Mouse (Mus musculus): ENCODE measurements around the gene Clca4a.
"Not testable (repeated sequence)": the region's sequence is repeated elsewhere in the genome, so short reads cannot be mapped to it uniquely, and the experiment has no call there.

The Clca4a gene

DNA sequence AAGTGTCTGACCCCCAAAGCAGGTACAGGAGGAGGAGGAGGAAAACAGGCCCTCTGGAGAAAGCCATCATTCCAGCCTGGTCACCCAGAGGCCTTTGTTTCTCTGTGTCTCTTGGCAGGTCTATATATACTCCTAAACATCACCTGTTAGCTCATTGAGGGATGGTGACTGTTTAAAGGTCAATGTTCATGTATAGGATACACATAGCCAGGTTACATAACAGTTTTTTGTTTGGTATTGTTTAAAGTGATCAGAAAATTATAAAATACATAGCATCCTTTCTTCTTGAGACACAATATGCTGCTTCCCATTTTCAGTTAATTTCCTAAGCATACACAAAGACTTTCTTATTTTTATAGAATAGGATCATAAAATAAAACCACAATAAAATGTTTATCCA, at the start of gene Clca4a:
TSS of gene Clca4a (minus strand) at position 101 of the 400 bp plus-strand sequence.
- DNase-seq = no peak

DNA sequence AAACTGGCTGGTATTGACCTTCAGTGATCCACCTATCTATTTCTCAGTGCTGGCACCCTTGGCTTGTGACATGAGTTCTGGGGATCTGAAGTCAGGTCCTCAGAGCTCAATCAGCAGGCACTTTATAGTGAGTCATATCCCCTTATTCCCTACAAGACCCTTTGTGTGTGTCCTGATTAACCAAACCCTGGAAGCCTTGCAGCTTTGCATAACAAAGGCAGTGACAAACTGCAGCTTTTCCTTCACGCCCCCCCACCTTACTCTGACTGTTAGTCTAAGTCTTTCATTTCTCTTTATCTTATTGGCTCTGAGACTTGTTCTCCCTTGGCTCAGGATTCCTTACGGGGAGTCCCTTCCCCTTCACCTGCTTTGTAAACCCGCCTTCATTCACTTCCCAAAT, 43.0 kb upstream of the Clca4a start:
- no peak for DNase-seq

DNA sequence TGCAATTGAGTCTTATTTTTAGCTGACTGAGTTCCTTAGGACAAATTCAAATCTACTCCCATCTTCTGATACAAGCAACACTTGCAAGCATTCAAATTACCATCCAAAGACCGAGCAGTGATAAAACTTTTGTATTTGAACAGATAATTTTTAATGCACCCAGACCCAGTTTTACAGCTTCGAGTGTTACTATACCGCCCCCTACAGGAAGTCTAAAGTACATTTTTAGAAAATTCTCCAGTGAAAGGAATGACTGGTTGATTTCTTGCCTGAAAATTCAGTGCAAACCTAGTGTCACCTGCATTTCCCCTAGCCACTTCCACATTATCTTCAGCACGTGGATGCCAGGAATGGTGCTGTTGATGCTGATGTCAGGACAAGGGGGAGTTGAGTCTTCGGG, 29.6 kb upstream of the Clca4a start:
- DNase-seq = no peak

DNA sequence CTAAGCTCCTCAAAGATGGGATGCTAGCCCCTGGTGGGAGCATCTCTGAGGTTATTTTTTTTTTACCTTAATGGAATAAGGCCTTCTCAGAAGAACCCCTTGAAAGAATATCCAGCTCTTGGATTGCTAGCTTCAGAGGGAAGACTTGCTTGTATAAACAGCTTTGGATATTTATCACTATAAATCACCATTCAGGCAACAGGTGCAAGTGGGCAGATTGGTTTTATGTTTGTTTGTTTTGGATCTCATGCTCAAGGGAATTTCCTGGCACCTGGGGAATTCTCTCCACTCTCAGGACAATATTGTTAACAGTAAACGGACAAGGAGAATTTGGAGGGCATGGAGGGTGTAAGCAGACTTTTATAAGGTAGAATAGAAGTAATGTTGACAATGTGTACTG, 26.1 kb upstream of the Clca4a start:
- DNase-seq = no peak

DNA sequence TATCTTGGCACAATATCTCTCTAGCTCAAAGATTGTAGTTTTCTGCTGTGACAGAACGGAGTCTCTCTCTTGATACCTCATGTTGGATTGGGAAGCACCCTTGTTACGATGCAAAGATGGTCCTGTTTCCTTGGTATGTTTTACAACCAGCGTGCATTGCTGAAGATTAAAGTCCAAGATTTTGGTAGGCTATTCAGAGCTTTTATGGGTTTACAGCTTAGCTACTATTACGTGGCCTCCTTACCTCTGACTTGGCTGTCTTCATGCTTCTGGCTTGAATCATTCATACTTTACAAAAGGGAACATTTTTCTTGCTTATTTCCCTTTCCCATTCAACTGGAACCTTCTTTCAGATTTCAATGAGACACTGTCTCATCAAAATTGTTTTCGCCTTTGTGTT, 18.2 kb upstream of the Clca4a start:
- no peak for DNase-seq

DNA sequence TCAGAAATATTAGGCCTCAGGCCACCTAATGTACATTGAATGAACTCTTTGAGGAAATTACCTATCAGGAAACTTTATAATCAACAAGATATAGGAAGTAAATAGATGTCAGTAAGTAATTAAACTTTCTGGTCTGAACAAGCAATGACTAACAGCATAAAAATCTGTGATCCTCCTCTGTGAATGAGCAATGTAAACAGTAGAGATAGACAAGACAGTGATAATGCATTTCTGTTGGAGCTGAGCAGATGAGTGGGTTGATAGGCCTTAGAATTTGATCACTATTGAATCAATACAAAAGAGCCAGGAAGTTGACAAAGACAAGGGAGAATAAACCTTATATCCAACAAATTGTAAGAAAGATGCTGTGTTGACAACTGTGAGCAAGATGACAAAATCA, 17.8 kb upstream of the Clca4a start:
- no peak for DNase-seq

DNA sequence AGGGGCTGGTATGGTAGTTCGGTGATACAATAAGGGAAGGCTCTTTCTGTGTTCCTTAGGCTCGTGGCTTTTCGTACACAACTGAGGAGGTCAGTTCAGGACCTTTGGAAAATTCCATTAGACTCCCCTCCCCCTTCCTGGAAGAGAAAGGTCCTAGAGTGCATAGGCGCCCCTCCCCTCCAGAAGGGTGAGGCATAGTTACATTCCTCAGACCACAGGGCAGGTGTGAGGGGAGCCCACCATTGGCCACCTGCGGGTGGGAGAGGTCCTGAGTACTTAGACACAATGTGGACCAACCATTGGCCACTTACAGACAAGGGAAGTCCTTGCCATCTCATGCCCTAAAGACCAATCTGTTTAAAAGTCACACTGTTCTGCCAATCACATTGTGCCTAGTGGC, 11.0 kb upstream of the Clca4a start:
- DNase-seq = no peak

DNA sequence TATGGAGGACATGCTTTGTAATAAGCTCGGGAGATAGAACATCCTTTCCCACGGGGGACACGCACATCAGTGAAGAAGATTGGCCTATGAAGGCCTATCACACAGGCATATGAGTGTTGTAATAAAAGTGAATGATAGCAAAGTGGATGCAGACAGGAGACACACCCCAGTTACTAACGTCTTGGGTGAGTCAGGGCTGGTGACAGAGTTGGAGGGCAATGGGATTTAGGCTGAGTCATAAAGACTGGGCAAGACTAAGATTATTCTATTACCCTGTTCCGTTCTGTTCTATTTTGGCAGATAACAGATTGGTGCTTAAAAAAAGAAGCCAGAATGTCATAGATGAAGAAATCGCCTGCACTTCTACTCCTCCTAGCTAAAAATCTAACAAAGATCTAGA, 5.7 kb upstream of the Clca4a start:
- no peak for DNase-seq

DNA sequence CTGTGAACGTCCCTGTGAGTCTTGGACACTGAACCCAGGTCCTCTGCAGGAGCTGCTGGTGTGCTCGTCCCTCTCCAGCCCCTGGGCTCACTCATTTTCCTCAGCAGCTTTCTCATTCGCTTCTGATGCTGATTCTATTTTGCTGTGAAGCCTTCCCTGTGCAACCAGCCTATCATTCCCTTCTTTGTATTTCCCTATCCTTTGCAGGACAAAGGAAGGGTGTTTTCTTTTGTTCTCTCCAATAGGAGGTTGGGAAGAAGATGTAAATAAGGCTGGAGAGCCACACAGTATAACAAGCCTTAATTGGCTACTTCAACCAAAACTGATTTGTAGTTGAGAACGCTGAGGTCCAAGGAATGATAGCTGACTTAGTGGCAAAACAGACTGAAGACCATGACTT, 2.8 kb upstream of the Clca4a start:
- DNase-seq = no peak

DNA sequence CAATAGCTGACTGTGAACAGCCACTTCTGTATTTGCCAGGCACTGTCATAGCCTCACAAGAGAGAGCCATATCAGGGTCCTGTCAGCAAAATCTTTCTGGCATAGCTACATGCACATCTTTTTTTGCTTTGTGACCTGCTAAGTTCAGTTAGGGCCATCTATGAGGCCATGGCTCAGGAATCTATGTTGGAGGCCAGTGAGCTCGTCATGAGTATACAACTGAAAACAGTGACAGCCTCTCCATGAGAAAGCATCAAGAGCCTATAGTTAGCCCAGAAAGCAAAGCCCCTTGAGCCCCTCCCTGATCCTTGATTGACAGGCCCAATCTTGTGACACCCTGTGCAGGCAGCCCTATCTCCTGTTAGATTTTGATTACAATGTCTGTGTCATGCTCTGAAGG, 1.2 kb upstream of the Clca4a start:
- DNase-seq = no peak

DNA sequence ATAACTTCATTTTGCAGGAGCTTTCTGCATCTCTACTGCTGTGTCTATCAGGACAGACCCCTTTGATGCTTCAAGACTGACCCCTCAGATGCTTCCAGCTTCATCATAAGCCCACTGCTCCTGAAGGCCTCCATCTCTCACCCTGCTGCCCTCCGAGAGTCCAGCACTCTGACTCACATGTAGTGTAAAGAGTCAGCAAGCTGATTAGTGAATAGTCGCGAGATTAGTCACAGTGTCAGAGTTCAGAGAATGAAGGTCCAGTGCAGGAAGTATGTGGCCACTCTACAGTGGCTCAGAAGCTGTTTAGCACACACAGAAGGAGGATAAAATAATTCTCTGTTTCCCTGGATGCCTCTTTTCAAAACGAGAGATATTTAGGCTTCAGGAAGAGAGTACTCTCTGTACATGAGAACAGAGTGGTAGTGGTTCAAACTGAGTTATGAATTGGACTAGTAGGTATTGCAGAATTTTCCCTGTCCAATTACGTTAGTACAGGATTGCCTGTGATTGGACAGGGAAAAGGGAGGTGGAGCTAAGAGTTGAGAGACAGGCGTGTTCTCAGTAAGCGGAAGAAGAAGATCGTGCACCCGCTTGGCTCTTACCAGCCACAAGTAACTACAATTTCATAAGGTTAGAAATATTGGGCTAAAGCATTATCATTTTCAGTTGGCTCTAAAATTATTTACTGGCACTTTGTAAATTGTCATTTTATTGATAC, 3.1 kb downstream of the Clca4a start:
- DNase-seq = no peak

DNA sequence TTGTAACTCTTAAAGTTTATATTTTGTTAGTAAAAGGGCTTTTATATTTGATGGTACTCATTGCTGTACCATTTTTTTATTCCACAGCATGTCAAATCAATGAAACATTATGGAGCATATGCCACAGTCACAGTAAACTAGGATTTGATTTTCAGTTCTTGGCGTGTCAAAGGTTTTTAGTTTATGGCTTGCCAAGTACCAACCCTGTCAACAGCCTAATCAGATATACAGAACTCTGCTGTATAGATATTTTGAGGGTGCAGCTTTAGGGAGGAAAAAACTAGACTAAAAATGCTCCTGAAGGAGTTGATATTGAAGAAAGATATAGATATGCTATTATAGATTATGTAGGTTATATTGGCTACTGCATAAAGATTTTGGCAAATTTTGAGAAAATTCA, 5.1 kb downstream of the Clca4a start:
- DNase-seq = no peak

DNA sequence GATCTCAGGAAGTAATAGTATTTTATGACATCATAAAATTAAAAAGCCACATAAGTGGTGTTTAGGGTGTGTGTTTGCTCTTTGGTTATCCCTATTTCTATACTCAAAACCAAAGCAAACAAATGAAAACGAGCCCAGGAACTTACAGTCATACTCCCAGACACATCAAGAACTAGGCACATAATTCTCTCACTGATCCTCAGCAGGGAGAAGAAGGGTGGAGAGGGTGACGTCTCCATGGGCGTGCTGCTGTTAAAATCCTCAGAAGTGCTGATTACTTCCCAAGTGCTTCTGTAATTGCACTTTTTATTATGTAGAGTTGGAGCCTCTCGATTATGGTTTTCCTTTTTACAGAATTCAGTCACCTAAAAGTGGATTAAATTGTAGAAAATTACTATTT, 8.8 kb downstream of the Clca4a start:
- no peak for DNase-seq

DNA sequence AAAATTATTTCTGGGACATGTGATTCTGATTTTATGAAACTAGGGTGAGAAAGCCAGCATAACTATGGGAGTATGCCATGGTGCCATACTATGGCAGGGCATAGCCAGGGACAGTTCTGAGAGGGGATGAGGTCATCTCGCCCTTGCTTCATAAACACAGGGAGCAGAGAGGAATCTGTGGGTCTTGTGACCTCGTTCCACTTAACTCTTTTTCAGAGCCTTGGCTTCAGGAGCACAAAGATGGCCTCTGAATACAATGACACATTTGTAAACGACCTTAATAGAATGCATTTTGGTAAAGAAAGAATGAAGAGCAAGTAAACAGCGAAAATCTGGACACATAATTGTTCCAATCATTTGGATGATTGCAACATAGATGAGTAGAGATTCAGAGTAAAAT, 24.0 kb downstream of the Clca4a start:
- DNase-seq = no peak

DNA sequence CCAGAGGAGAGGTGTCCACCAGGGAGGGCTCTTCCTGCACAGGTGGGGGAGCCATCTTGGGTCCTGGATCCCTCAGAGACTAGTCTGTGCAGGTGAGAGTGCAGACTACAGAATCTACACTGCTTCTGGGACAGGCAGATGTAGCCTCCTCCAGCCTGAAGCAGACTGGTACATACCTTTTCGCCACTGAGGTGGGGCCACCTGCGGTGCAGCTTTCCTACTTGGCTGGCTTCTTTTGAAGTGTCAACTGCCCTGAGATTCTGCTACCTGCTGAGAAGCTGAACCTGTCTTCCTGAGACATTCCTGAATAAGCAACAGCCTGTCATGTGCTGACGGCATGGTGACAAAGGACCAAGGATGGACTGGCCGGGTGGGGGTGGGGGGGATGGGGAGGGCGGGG, 27.5 kb downstream of the Clca4a start:
- not testable (repeated sequence) for DNase-seq

DNA sequence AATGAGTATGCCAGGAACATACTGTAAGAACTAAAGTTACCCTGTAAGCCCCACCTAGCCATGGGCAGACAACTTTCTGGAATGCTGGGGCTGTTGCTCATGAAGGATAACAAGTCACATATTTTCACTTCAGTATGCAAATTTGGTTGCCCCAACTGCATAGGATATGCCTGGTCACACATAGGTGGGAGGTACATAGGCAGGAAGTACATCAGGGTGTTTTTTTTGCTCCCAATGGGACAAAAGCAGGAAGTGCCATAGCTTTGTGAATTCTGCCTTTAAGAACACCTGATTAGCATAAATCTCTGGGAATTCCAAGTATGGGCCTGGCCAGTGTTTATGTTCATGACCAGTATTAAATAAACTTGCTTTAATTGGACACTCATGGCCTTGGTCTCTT, 41.2 kb downstream of the Clca4a start:
- DNase-seq = not testable (repeated sequence)

DNA sequence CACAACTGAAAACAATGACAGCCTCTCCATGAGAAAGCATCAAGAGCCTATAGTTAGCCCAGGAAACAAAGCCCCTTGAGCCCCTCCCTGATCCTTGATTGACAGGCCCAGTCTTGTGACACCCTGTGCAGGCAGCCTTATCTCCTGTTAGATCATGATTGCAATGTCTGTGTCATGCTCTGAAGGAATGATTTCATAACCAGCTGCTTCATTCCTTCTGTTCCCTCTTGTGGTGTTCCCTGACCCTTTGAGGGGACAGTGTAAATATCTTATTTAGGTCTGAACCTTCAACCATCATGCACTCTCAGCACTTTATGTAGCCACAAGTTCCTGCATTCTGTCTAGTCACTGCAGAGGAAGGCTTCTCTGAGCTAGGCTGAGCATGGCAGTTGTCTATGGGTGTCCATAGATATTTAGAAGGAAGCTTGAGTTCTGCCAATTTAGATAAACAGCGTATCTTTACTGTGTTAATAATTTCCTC, 41.8 kb downstream of the Clca4a start:
- DNase-seq = no peak

DNA sequence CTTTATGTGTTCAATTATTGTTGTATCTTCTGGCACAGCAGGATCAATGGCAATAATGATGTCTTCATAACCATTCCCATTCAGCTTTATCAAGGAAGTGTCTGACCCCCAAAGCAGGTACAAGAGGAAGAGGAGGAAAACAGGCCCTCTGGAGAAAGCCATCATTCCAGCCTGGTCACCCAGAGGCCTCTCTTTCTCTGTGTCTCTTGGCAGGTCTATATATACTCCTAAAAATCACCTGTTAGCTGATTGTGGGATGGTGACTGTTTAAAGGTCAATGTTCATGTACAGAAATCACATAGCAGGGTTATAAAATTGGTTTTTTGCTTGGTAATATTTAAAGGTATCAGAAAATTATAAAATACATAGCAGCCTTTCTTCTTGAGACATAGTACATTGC, 42.5 kb downstream of the Clca4a start, which contains the start of gene Clca4b:
TSS of gene Clca4b (minus strand) at position 195 of the 400 bp plus-strand sequence.
- DNase-seq = no peak

DNA sequence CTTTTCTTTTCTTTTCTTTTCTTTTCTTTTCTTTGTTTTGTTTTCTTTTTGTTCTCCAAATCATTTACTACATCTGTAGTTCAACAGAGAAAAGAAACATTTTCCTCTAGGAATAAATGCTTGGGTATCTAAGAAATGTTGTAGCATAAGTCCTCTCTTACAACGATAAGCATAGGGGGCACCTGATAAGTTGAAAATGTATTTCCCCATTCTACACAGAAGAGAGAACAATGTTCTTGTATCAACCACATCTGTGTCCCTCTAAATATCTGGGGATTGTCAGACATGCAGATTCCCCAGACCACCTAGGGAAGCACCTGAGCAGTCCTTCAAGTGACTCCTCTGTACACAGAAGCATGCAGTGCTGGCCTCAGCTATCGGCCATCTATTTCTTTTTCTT, 60.8 kb downstream of the Clca4a start:
- no peak for DNase-seq
